Mouse (Mus musculus) right cerebral cortex, postnatal 10 days (tissue): ENCODE data around the gene Gpi1.
"Not testable (repeated sequence)": the region's sequence is repeated elsewhere in the genome, so short reads cannot be mapped to it uniquely, and the experiment has no call there.

Source experiments
- DNase-seq, 2 experiments: peaks; one replicate each; pipeline ENCODE4 v3.0.0; 2021; ENCODE audit warnings: low spot score in 2 of 2

Gene Gpi1

GRCm38 (mm10) chr7:34229691-34230111 lies 435 bp downstream of the Gpi1 start:
- DNase-seq: peak; percentile 74 to 77

- DNase-seq: no peak
These were observed 983 bp downstream of the Gpi1 start for GRCm38 (mm10) chr7:34229153-34229552.

- no peak for DNase-seq
These were observed 1.5 kb downstream of the Gpi1 start for GRCm38 (mm10) chr7:34228641-34229040.

GRCm38 (mm10) chr7:34226846-34227245 lies 3.3 kb downstream of the Gpi1 start:
- peak in 1 of 2 experiments; percentile 22 for DNase-seq

GRCm38 (mm10) chr7:34226086-34226485 lies 4.0 kb downstream of the Gpi1 start:
- peak in 1 of 2 experiments; percentile 56 for DNase-seq

GRCm38 (mm10) chr7:34224308-34224707 lies 5.8 kb downstream of the Gpi1 start:
- DNase-seq: no peak

GRCm38 (mm10) chr7:34222340-34222739 lies 7.8 kb downstream of the Gpi1 start:
- no peak for DNase-seq

- DNase-seq: no peak
These were observed 8.4 kb downstream of the Gpi1 start for GRCm38 (mm10) chr7:34221594-34222250.

GRCm38 (mm10) chr7:34218496-34218895 lies 11.6 kb downstream of the Gpi1 start:
- DNase-seq: no peak

- no peak for DNase-seq
These were observed 13.7 kb downstream of the Gpi1 start for GRCm38 (mm10) chr7:34216474-34216873.

- no peak for DNase-seq
These were observed 14.7 kb downstream of the Gpi1 start for GRCm38 (mm10) chr7:34215481-34215880.

GRCm38 (mm10) chr7:34214644-34215043 lies 15.5 kb downstream of the Gpi1 start:
- DNase-seq: no peak

- DNase-seq: no peak
These were observed 16.9 kb downstream of the Gpi1 start for GRCm38 (mm10) chr7:34213281-34213680.

- DNase-seq: no peak
These were observed 21.9 kb downstream of the Gpi1 start for GRCm38 (mm10) chr7:34208027-34208745.

- no peak for DNase-seq
These were observed 23.8 kb downstream of the Gpi1 start for GRCm38 (mm10) chr7:34206331-34206730.

GRCm38 (mm10) chr7:34202147-34202546 lies 28.0 kb downstream of the Gpi1 start:
- DNase-seq: not testable (repeated sequence)

- no peak for DNase-seq
These were observed 29.3 kb downstream of the Gpi1 start for GRCm38 (mm10) chr7:34200829-34201228.

- no peak for DNase-seq
These were observed 31.8 kb downstream of the Gpi1 start for GRCm38 (mm10) chr7:34198346-34198745.

- peak; percentile 96 to 97 for DNase-seq
These were observed 33.7 kb downstream of the Gpi1 start, which contains the start of gene Pdcd2l for GRCm38 (mm10) chr7:34196132-34197128. TSS of gene Pdcd2l (minus strand) at chr7:34196661.

GRCm38 (mm10) chr7:34195632-34196031 lies 34.5 kb downstream of the Gpi1 start:
- DNase-seq: no peak

GRCm38 (mm10) chr7:34192825-34193224 lies 37.3 kb downstream of the Gpi1 start:
- no peak for DNase-seq
